Mouse (Mus musculus): ENCODE data around the gene Vps37c. TPM values are rescaled to one million over a fixed set of nuclear protein-coding genes. Genes with fewer than 3 reads are reported as not detected.

The Vps37c gene
- total and polyA plus RNA-seq, 3 experiments = 8.1 to 11.9 TPM; not detected in 1

GRCm38 (mm10) chr19:10749295-10749694 is 60.8 kb downstream of the Vps37c start:
- Histone ChIP-seq H3K27ac (ENCODE audit: control insufficient read depth, low read depth, low read length) (no peak overlapping the region), H3K79me2 (ENCODE audit: control insufficient read depth, insufficient read depth, low read length, poor library complexity) (no peaks in the 10 kb centered on the region), H3K9me3 (replicated peaks; ENCODE audit: insufficient read depth, low read length) (no peaks in the 10 kb centered on the region), H3K36me3 (ENCODE audit: control insufficient read depth in 1 of 2, insufficient read depth in 2 of 2, low read length in 2 of 2) (no peaks in the 10 kb centered on the region), H3K4me3 (ENCODE audit: control insufficient read depth in 1 of 2, insufficient read depth in 1 of 2, low read depth in 2 of 2, low read length in 2 of 2) (no peak overlapping the region), H3K9ac (ENCODE audit: control insufficient read depth, low read depth, low read length, poor library complexity, severe bottlenecking) (no peak overlapping the region), H3K4me1 (ENCODE audit: control insufficient read depth in 1 of 2, insufficient read depth in 2 of 2, low read length in 2 of 2) (no peaks in the 10 kb centered on the region), H3K27me3 (ENCODE audit: control insufficient read depth in 1 of 2, insufficient read depth in 2 of 2, low read length in 2 of 2) (peaks cover 2 to 5% of the 10 kb centered on the region in 2 experiments; a peak in 3 of 4 replicates)
- no peak for TF ChIP-seq POLR2AphosphoS5 (IDR thresholded peaks at IDR 0.05; ENCODE audit: borderline replicate concordance, low read depth, low read length)
- no peak for TF ChIP-seq GABPA (IDR thresholded peaks at IDR 0.05; ENCODE audit: low read depth, low read length)
- no peak for TF ChIP-seq JUND (IDR thresholded peaks at IDR 0.05; ENCODE audit: low read depth, low read length)
- TF ChIP-seq TBP (IDR thresholded peaks at IDR 0.05; ENCODE audit: low read depth, low read length) = no peak
- no peak for DNase-seq (ENCODE audit: low read depth, low spot score)

- H3K9me3 ChIP-seq (replicated peaks; ENCODE audit: insufficient read depth, low read length) = no peaks in the 10 kb centered on the region
Measured at GRCm38 (mm10) chr19:10750161-10750560, 61.6 kb downstream of the Vps37c start.

GRCm38 (mm10) chr19:10751607-10752006 is 63.1 kb downstream of the Vps37c start:
- TF ChIP-seq GABPA (IDR thresholded peaks at IDR 0.05; ENCODE audit: low read depth, low read length) (no peak), USF1 (IDR thresholded peaks at IDR 0.05; ENCODE audit: low read depth, low read length) (no peak), MEF2A (IDR thresholded peaks at IDR 0.05; ENCODE audit: extremely low read depth, insufficient replicate concordance, low read depth, low read length, poor library complexity, severe bottlenecking) (no peak), CTCF (IDR thresholded peaks at IDR 0.05 in 2 of 3, conservative IDR thresholded peaks at IDR 0.05 in 1 of 3; ENCODE audit: control insufficient read depth in 1 of 3, insufficient read depth in 1 of 3, low read depth in 2 of 3, low read length in 3 of 3, poor library complexity in 1 of 3, severe bottlenecking in 1 of 3) (no peak), MAZ (IDR thresholded peaks at IDR 0.05; ENCODE audit: low read depth, low read length) (no peak), ZMIZ1 (IDR thresholded peaks at IDR 0.05; ENCODE audit: low read depth, low read length) (no peak), RCOR1 (IDR thresholded peaks at IDR 0.05; ENCODE audit: low read depth, low read length) (no peak), JUND (IDR thresholded peaks at IDR 0.05; ENCODE audit: low read depth, low read length) (no peak), RAD21 (IDR thresholded peaks at IDR 0.05; ENCODE audit: low read depth, low read length) (no peak), CHD2 (IDR thresholded peaks at IDR 0.05; ENCODE audit: low read length) (no peak), CHD1 (IDR thresholded peaks at IDR 0.05; ENCODE audit: low read depth, low read length) (no peak), MXI1 (IDR thresholded peaks at IDR 0.05; ENCODE audit: low read depth, low read length) (no peak), HCFC1 (IDR thresholded peaks at IDR 0.05; ENCODE audit: low read depth, low read length) (no peak), NELFE (IDR thresholded peaks at IDR 0.05; ENCODE audit: low read depth, low read length) (no peak), SIN3A (IDR thresholded peaks at IDR 0.05; ENCODE audit: low read length) (no peak)
- H3K9ac ChIP-seq (ENCODE audit: control insufficient read depth, low read depth, low read length, poor library complexity, severe bottlenecking) = no peak overlapping the region
- H3K36me3 ChIP-seq (ENCODE audit: control insufficient read depth in 1 of 2, insufficient read depth in 2 of 2, low read length in 2 of 2) = no peaks in the 10 kb centered on the region
- no peaks in the 10 kb centered on the region for H3K4me1 ChIP-seq (ENCODE audit: control insufficient read depth in 1 of 2, insufficient read depth in 2 of 2, low read length in 2 of 2)
- no peak for DNase-seq (ENCODE audit: low read depth, low spot score)
- peaks cover 2 to 3% of the 10 kb centered on the region in 2 experiments for H3K27me3 ChIP-seq (ENCODE audit: control insufficient read depth in 1 of 2, insufficient read depth in 2 of 2, low read length in 2 of 2)
- no peaks in the 10 kb centered on the region for H3K9me3 ChIP-seq (replicated peaks; ENCODE audit: insufficient read depth, low read length)
- no peaks in the 10 kb centered on the region for H3K79me2 ChIP-seq (ENCODE audit: control insufficient read depth, insufficient read depth, low read length, poor library complexity)
- no peak overlapping the region for H3K27ac ChIP-seq (ENCODE audit: control insufficient read depth, low read depth, low read length)
- no peak overlapping the region for H3K4me3 ChIP-seq (ENCODE audit: control insufficient read depth in 1 of 2, insufficient read depth in 1 of 2, low read depth in 2 of 2, low read length in 2 of 2)

More at GRCm38 (mm10) chr19:10750161-10750560, 61.6 kb downstream of the Vps37c start:
- Histone ChIP-seq H3K27me3 (ENCODE audit: control insufficient read depth in 1 of 2, insufficient read depth in 2 of 2, low read length in 2 of 2) (peaks cover 2 to 5% of the 10 kb centered on the region in 2 experiments; a peak in 3 of 4 replicates), H3K79me2 (ENCODE audit: control insufficient read depth, insufficient read depth, low read length, poor library complexity) (no peaks in the 10 kb centered on the region), H3K4me3 (ENCODE audit: control insufficient read depth in 1 of 2, insufficient read depth in 1 of 2, low read depth in 2 of 2, low read length in 2 of 2) (no peak overlapping the region), H3K27ac (ENCODE audit: control insufficient read depth, low read depth, low read length) (no peak overlapping the region), H3K4me1 (ENCODE audit: control insufficient read depth in 1 of 2, insufficient read depth in 2 of 2, low read length in 2 of 2) (no peaks in the 10 kb centered on the region), H3K36me3 (ENCODE audit: control insufficient read depth in 1 of 2, insufficient read depth in 2 of 2, low read length in 2 of 2) (no peaks in the 10 kb centered on the region), H3K9ac (ENCODE audit: control insufficient read depth, low read depth, low read length, poor library complexity, severe bottlenecking) (no peak overlapping the region)
- TF ChIP-seq USF2 (IDR thresholded peaks at IDR 0.05; ENCODE audit: borderline replicate concordance in 1 of 2, insufficient read depth in 1 of 2, low read depth in 1 of 2, low read length in 2 of 2) (no peak), UBTF (IDR thresholded peaks at IDR 0.05; ENCODE audit: borderline replicate concordance, insufficient read depth, low read depth, low read length) (no peak), ZMIZ1 (IDR thresholded peaks at IDR 0.05; ENCODE audit: low read depth, low read length) (no peak), E2F4 (IDR thresholded peaks at IDR 0.05; ENCODE audit: borderline replicate concordance, low read depth, low read length) (no peak), CHD1 (IDR thresholded peaks at IDR 0.05; ENCODE audit: low read depth, low read length) (no peak), USF1 (IDR thresholded peaks at IDR 0.05; ENCODE audit: low read depth, low read length) (no peak), GABPA (IDR thresholded peaks at IDR 0.05; ENCODE audit: low read depth, low read length) (no peak), SIN3A (IDR thresholded peaks at IDR 0.05; ENCODE audit: low read length) (no peak), RCOR1 (IDR thresholded peaks at IDR 0.05; ENCODE audit: low read depth, low read length) (no peak)
- no peak for DNase-seq (ENCODE audit: low read depth, low spot score)

All from MEL (cell line).